Mouse (Mus musculus) megakaryocyte, embryonic 14.5 days (primary cell): Measurements from ENCODE around the gene Mrpl12.

Experiments used
- FLI1 ChIP-seq: IDR thresholded peaks from 2 replicates; pipeline ENCODE4 v1.6.1; 2012; ENCODE audit warnings: low read length, inconsistent platforms, mixed read lengths
- GATA1 ChIP-seq: IDR thresholded peaks from 3 replicates; pipeline ENCODE4 v1.6.1; 2012; ENCODE audit warnings: mixed read lengths, low read length, inconsistent platforms, borderline replicate concordance

- TF ChIP-seq GATA1 (no peak), FLI1 (no peak)
Observed at GRCm38 (mm10) chr11:120442344-120442743, 42.1 kb upstream of the Mrpl12 start, which contains the start of gene Tspan10.
